Mouse (Mus musculus) intestine, embryonic 14.5 days (tissue): ENCODE data around the gene Dalrd3. TPM values are rescaled to one million over a fixed set of nuclear protein-coding genes. Genes with fewer than 3 reads are reported as not detected.

Source experiments
- ATAC-seq: fragments of 200-750 bp; cut with Nextera tagmentation; replicated peaks from 2 replicates; pipeline ENCODE4 v1.8.0; 2017; ENCODE audit warnings: low read depth, moderate number of reproducible peaks, moderate TSS enrichment, moderate library complexity; ENCODE audit not compliant: low FRiP score, low TSS enrichment
- DNase-seq: peaks from one replicate; pipeline ENCODE4 v3.0.0-alpha.2; 2018; ENCODE audit warnings: low spot score
- H3K27ac ChIP-seq: fragments of 300-500 bp; sonication (generic); 2 replicates; pipeline ENCODE4 v1.5.1; 2014; ENCODE audit warnings: low read depth, mild to moderate bottlenecking, control low read depth
- H3K27me3 ChIP-seq: fragments of 300-500 bp; sonication (generic); replicated peaks from 2 replicates; pipeline ENCODE4 v1.6.1; 2014; ENCODE audit warnings: low read length, control low read depth; ENCODE audit not compliant: control insufficient read depth, insufficient read depth
- H3K36me3 ChIP-seq: fragments of 300-500 bp; sonication (generic); 2 replicates; pipeline ENCODE4 v1.6.1; 2014; ENCODE audit warnings: low read length, control low read depth; ENCODE audit not compliant: control insufficient read depth, insufficient read depth
- H3K4me1 ChIP-seq: fragments of 300-500 bp; sonication (generic); replicated peaks from 2 replicates; pipeline ENCODE4 v1.6.1; 2014; ENCODE audit warnings: low read length, control low read depth, mixed read lengths; ENCODE audit not compliant: control insufficient read depth, insufficient read depth
- H3K4me2 ChIP-seq: fragments of 300-500 bp; sonication (generic); 2 replicates; pipeline ENCODE4 v1.6.1; 2014; ENCODE audit warnings: low read length
- H3K4me3 ChIP-seq: fragments of 300-500 bp; sonication (generic); 2 replicates; pipeline ENCODE4 v1.5.1; 2014; ENCODE audit warnings: low read depth, low read length, control low read depth, mixed read lengths
- H3K9ac ChIP-seq: fragments of 300-500 bp; sonication (generic); 2 replicates; pipeline ENCODE4 v1.6.1; 2014; ENCODE audit warnings: mild to moderate bottlenecking, low read length
- H3K9me3 ChIP-seq: fragments of 300-500 bp; sonication (generic); 2 replicates; pipeline ENCODE4 v1.6.1; 2016; ENCODE audit warnings: low read length, control low read depth; ENCODE audit not compliant: control insufficient read depth
- WGBS: fragments of 180-500 bp; shearing (Covaris S2); extraction: QIAGEN DNeasy Blood & Tissue Kit; methylation state at CpG from one replicate; pipeline ENCODE4 v1.1.7; 2014; 5-methylcytosine and 5-hydroxymethylcytosine counted together
- polyA plus RNA-seq: library from polyadenylated mRNA; unstranded; fragments of >200 nt; fragmentation: Nextera tagmentation; extraction: Ambion mirVana; gene quantifications from 2 replicates; pipeline ENCODE4 v1.2.1, GENCODE M21; 2014

Gene Dalrd3
- polyA plus RNA-seq, 1 experiment from 2014 or later = 127 TPM

DNA sequence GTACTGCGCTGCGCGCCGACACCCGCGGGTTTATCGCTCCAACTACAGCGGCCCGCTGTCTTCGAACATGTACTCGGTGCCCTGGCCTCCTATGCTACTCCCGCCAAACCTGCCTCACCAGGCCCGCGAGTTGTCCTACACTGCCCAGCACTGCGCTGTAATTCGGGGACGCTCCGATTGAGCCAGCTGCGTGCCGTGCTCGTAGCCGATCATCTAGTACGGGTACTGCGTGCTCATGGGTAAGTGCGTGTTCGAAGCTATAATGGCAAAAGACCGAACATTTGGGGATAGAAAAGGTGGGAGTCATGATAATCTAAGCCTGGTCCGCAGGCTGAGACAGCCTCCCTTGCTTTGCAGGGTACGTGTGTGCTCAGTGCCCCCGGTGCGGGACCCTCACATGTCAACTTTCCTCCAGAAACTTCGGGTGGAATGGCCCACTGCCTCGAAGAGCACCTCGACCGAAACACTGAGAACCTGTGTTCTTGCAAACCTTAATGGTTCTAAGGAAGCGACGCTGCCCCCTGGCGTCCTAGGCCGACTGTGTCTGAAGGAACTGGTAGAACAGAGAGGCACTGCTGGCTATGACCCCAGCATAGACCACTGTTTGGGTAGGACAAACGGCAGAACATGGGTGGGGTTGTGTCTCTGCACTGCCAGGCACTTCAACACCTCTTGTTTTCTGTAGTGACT lies 666 bp downstream of the Dalrd3 start:
- ATAC-seq (peak; percentile 5; the same call in 1 of the 2 replicates), DNase-seq (peak; percentile 88)
- Histone ChIP-seq H3K36me3 (peaks cover 47% of the 10 kb centered on the region), H3K4me2 (peak overlapping the region; percentile 99), H3K4me3 (peak overlapping the region; percentile 63), H3K9ac (peak overlapping the region; percentile 54), H3K27me3 (no peaks in the 10 kb centered on the region), H3K27ac (peak overlapping the region; percentile 64), H3K4me1 (peaks cover 24% of the 10 kb centered on the region), H3K9me3 (no peaks in the 10 kb centered on the region)
- 2% methylated on average over 40 of the region's 40 CpGs for WGBS

DNA sequence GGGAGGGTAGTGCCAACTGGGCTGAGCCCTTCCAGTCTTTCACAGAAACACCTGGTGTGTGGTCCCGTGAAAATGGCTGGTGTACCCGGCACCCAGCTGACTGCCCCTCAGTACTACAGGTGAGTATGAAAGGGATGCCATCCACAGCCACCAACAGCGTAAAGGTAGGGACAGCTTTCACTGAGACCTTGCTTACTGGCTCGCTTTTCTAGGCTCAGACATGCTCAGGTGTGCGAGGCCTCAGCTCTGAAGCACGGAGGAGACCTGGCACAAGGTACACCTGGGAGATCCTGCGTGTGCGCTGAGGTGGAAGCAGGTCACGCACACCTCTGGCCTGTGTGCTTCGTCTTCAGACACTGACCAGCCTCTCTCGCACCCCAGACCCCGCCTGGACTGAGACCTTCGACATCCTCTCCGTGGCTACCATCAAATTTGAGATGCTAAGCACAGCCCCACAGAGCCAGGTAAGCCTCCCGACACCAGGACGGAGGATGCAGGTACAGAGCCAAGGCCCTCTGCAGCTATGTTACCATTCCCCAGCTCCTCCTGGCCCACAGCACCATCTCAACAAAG lies 1.8 kb downstream of the Dalrd3 start:
- Histone ChIP-seq H3K4me2 (no peak overlapping the region), H3K27ac (no peak overlapping the region), H3K4me1 (peaks cover 18% of the 10 kb centered on the region), H3K9me3 (no peaks in the 10 kb centered on the region), H3K36me3 (peaks cover 53% of the 10 kb centered on the region), H3K9ac (no peak overlapping the region), H3K4me3 (no peak overlapping the region), H3K27me3 (no peaks in the 10 kb centered on the region)
- WGBS = 94% methylated on average over 16 of the region's 16 CpGs
- ATAC-seq (no peak), DNase-seq (no peak)

DNA sequence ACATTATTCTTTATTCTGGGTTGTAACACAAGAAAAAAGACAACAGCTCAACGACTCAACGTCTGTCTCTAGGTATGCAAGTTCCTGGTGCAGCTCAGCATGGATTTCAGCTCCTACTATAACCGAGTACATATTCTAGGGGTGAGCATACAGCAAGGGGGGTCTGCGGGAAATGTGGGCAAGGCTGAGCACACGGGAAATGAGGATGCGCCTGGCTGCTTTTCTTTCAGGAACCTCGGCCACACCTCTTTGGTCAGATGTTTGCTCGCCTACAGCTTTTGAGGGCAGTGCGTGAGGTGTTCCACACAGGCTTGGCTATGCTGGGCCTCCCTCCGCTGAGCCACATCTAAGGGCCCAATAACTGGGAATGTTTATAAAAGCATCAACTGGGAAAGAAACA lies 2.6 kb downstream of the Dalrd3 start:
- Histone ChIP-seq H3K4me3 (no peak overlapping the region), H3K27me3 (no peaks in the 10 kb centered on the region), H3K27ac (no peak overlapping the region), H3K9ac (no peak overlapping the region), H3K4me2 (no peak overlapping the region), H3K4me1 (peaks cover 27% of the 10 kb centered on the region), H3K36me3 (peaks cover 53% of the 10 kb centered on the region), H3K9me3 (no peaks in the 10 kb centered on the region)
- ATAC-seq = no peak
- no peak for DNase-seq
- 71% methylated on average over 10 of the region's 10 CpGs for WGBS

GRCm38 (mm10) chr9:108573774-108574690 lies 4.3 kb downstream of the Dalrd3 start:
- Histone ChIP-seq H3K9ac (no peak overlapping the region), H3K27ac (no peak overlapping the region), H3K36me3 (peaks cover 53% of the 10 kb centered on the region), H3K4me2 (no peak overlapping the region), H3K4me1 (peaks cover 29% of the 10 kb centered on the region), H3K9me3 (no peaks in the 10 kb centered on the region), H3K4me3 (no peak overlapping the region), H3K27me3 (no peaks in the 10 kb centered on the region)
- DNase-seq (peak; percentile 82), ATAC-seq (no peak)
- WGBS = 51% methylated on average over 26 of the region's 26 CpGs

DNA sequence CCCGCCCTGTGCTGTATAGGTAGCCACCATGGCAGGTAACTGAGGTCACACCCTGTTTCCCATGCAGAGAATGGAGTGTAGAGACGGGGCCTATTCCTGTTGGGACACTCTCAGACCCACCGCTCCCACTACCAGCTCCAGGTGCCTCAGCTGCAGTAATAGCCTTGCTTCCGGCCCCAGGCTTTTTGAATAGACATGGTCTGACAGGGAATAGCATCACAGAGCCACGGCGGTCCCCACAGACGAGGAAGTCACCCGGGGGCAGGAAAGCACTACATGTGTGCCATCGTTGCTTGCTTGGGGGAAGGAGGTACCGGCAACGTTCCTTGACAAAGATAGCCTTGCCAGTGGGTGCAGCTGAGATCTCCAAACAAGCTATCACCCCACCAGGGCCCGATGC lies 5.2 kb downstream of the Dalrd3 start:
- no peak for ATAC-seq
- no peak for DNase-seq
- H3K4me1 ChIP-seq = peaks cover 36% of the 10 kb centered on the region
- H3K27me3 ChIP-seq = no peaks in the 10 kb centered on the region
- H3K36me3 ChIP-seq = peaks cover 53% of the 10 kb centered on the region
- no peak overlapping the region for H3K9ac ChIP-seq
- H3K4me2 ChIP-seq = no peak overlapping the region
- WGBS = 88% methylated on average over 12 of the region's 12 CpGs
- H3K9me3 ChIP-seq = no peaks in the 10 kb centered on the region
- H3K4me3 ChIP-seq = no peak overlapping the region
- no peak overlapping the region for H3K27ac ChIP-seq

DNA sequence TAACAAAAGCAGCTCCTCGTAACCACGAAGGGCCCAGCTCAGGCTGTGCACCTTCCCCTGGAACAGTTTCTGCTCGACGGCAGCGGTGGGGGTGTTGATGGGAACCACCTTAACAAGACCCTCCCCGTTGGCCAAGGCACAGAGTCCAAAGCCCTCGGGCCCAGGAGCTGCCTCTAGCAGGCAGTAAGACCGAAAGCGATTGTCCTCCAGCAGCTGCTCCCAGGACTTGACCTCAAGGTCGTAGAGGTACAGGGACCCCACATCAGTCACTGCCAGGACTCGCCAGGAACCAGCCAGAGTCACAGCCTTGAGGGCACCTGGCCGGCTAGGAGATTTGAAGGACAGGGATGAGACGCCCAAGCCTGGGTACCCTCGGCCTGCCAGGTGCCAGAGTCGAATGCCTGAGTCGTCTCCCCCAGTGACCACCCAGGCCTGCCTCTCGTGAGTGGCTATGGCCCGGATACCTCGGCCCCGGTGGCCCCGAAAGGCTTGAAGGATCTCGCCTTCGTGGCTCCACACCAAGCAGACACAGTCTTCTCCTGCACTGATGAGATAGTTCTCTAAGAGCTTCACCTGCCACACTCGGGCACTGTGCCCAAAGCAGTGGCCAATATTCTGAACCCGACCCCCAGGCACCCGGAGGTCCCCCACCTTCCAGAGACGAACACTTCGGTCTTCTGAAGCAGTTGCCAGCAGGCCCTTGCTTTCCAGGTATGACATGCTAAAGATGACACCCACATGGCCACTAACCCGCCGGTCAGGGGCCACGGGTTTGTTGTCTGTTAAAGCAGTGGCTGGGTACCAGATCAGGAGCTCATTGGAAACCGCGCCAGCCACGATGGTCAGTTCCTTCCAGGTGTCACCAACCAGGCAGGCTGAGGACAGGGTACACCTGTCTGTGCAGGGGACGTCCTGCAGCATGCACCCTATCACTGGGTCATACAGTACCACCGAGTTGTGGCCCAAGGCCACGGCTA lies 5.9 kb downstream of the Dalrd3 start:
- WGBS = 84% methylated on average over 37 of the region's 37 CpGs

DNA sequence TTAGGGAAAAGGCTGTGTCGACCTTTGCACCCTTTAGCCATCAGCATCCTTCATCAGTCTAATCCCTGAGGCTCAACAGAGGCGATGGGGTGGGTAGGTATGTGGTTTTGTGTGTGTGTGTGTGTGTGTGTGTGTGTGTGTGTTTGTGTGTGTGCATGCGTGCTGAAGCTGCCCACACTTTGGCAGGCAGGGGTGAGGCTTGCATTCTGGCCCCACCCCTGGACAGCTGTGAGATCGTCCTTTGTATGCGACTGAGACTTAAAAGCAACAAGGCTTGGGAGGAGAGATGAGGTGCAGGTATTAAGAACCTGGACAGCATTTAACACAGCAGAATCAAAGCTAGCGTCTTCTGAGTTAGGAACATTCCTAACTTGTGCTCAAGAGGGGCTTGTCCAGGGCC lies 7.3 kb downstream of the Dalrd3 start:
- H3K9me3 ChIP-seq = no peaks in the 10 kb centered on the region
- H3K4me1 ChIP-seq = peaks cover 33% of the 10 kb centered on the region
- peak overlapping the region; percentile 70 for H3K4me3 ChIP-seq
- peak overlapping the region; percentile 23; the same call in 1 of the 2 replicates for H3K9ac ChIP-seq
- H3K27ac ChIP-seq = no peak overlapping the region
- peak overlapping the region; percentile 81 for H3K4me2 ChIP-seq
- no peak for ATAC-seq
- H3K36me3 ChIP-seq = peaks cover 42% of the 10 kb centered on the region
- no peak for DNase-seq
- H3K27me3 ChIP-seq = no peaks in the 10 kb centered on the region
- WGBS = 41% methylated on average over 6 of the region's 6 CpGs

More for the DNA sequence above, 5.9 kb downstream of the Dalrd3 start:
- Histone ChIP-seq H3K27ac (no peak overlapping the region), H3K9ac (no peak overlapping the region), H3K4me2 (no peak overlapping the region), H3K4me1 (peaks cover 33% of the 10 kb centered on the region), H3K27me3 (no peaks in the 10 kb centered on the region), H3K4me3 (no peak overlapping the region), H3K36me3 (peaks cover 53% of the 10 kb centered on the region), H3K9me3 (no peaks in the 10 kb centered on the region)
- DNase-seq = no peak
- no peak for ATAC-seq
